Comparison of ENCODE assay signal across 15 mouse cellular contexts in genomic region chr3:102164911-102165310, GRCm38 (mm10). TPM values are rescaled to one million over a fixed set of nuclear protein-coding genes. Genes with fewer than 3 reads are reported as not detected.
DNase-seq lines count a peak whose midpoint lies in the region; ATAC-seq and TF ChIP-seq lines count a peak whose summit lies in the region.
"Had no signal": no experiment of that assay in that cellular context is flagged by ENCODE, and none has a peak within 500 bp of the region (broad histone marks: within the 10 kb centered on the region; RNA-seq: fewer than 3 reads in every experiment).

No protein-coding gene starts in this region.

- H3K4me2 ChIP-seq in liver, embryonic 11.5 days = peak overlapping the region; percentile 68
- no peak overlapping the region for H3K4me2 ChIP-seq in intestine, embryonic 16.5 days (ENCODE audit: low read depth, low read length)
- H3K4me2 ChIP-seq in kidney, embryonic 16.5 days (replicated peaks; ENCODE audit: low read depth, low read length) = no peak overlapping the region
- H3K4me2 ChIP-seq: lung, embryonic 15.5 days; midbrain, embryonic 15.5 days had no signal

- H3K4me3 ChIP-seq in bone marrow, adult 2 months (replicated peaks; ENCODE audit: control insufficient read depth, low read depth, low read length) = peak overlapping the region; percentile 75
- peak overlapping the region; percentile 65 for H3K4me3 ChIP-seq in liver, embryonic 11.5 days (ENCODE audit: low read depth, low read length)
- H3K4me3 ChIP-seq in intestine, embryonic 16.5 days (ENCODE audit: low read length) = no peak overlapping the region
- H3K4me3 ChIP-seq in kidney, embryonic 16.5 days (ENCODE audit: low read length) = no peak overlapping the region
- H3K4me3 ChIP-seq: lung, embryonic 15.5 days; midbrain, embryonic 15.5 days had no signal

- H3K9me3 ChIP-seq in liver, embryonic 11.5 days (ENCODE audit: control insufficient read depth, low read length) = no peaks in the 10 kb centered on the region
- H3K9me3 ChIP-seq in intestine, embryonic 16.5 days (ENCODE audit: control insufficient read depth, low read length) = no peaks in the 10 kb centered on the region
- no peaks in the 10 kb centered on the region for H3K9me3 ChIP-seq in kidney, embryonic 16.5 days (ENCODE audit: low read length)
- H3K9me3 ChIP-seq: lung, embryonic 15.5 days; midbrain, embryonic 15.5 days had no signal

- no peaks in the 10 kb centered on the region for H3K27me3 ChIP-seq in liver, embryonic 11.5 days (replicated peaks; ENCODE audit: control insufficient read depth, insufficient read depth, low read length)
- no peaks in the 10 kb centered on the region for H3K27me3 ChIP-seq in intestine, embryonic 16.5 days (replicated peaks; ENCODE audit: control insufficient read depth, insufficient read depth, low read length)
- no peaks in the 10 kb centered on the region for H3K27me3 ChIP-seq in kidney, embryonic 16.5 days (ENCODE audit: insufficient read depth, low read length)
- H3K27me3 ChIP-seq: lung, embryonic 15.5 days; midbrain, embryonic 15.5 days had no signal

- no peaks in the 10 kb centered on the region for H3K4me1 ChIP-seq in bone marrow, adult 2 months (ENCODE audit: control insufficient read depth, insufficient read depth, low read length)
- H3K4me1 ChIP-seq in liver, embryonic 11.5 days (replicated peaks; ENCODE audit: control insufficient read depth, insufficient read depth, low read length) = peaks cover 22% of the 10 kb centered on the region
- H3K4me1 ChIP-seq in intestine, embryonic 16.5 days (ENCODE audit: control insufficient read depth, insufficient read depth, low read length) = peaks cover 17% of the 10 kb centered on the region
- H3K4me1 ChIP-seq in kidney, embryonic 16.5 days (ENCODE audit: insufficient read depth, low read length) = peaks cover 29% of the 10 kb centered on the region

- H3K36me3 ChIP-seq in liver, embryonic 11.5 days (ENCODE audit: control insufficient read depth, insufficient read depth, low read length) = peaks cover 24% of the 10 kb centered on the region
- H3K36me3 ChIP-seq in intestine, embryonic 16.5 days (ENCODE audit: control insufficient read depth, insufficient read depth, low read length) = peaks cover 17% of the 10 kb centered on the region
- peaks cover 34% of the 10 kb centered on the region for H3K36me3 ChIP-seq in kidney, embryonic 16.5 days (ENCODE audit: insufficient read depth, low read length)
- H3K36me3 ChIP-seq: midbrain, embryonic 15.5 days had no signal

- peak; percentile 5; the same call in 1 of the 2 replicates for ATAC-seq in liver, embryonic 11.5 days (replicated peaks; ENCODE audit: low FRiP score)
- no peak for ATAC-seq in intestine, embryonic 16.5 days
- no peak for ATAC-seq in kidney, embryonic 16.5 days (ENCODE audit: low FRiP score, low TSS enrichment)
- ATAC-seq: hindbrain, embryonic 16.5 days; midbrain, embryonic 15.5 days had no signal

- no peak overlapping the region; the same call in 1 of the 2 replicates for H3K27ac ChIP-seq in bone marrow, adult 2 months (ENCODE audit: control insufficient read depth, insufficient read depth, low read depth, low read length, poor library complexity)
- H3K27ac ChIP-seq in liver, embryonic 11.5 days (ENCODE audit: low read depth, low read length) = peak overlapping the region; percentile 96
- H3K27ac ChIP-seq in intestine, embryonic 16.5 days (ENCODE audit: low read length) = no peak overlapping the region
- no peak overlapping the region for H3K27ac ChIP-seq in kidney, embryonic 16.5 days (ENCODE audit: low read length)
- H3K27ac ChIP-seq: lung, embryonic 15.5 days; midbrain, embryonic 15.5 days had no signal

- peak overlapping the region; percentile 83 for H3K9ac ChIP-seq in liver, embryonic 11.5 days (ENCODE audit: low read depth, low read length)
- H3K9ac ChIP-seq in intestine, embryonic 16.5 days (ENCODE audit: low read depth, low read length) = no peak overlapping the region
- no peak overlapping the region for H3K9ac ChIP-seq in kidney, embryonic 16.5 days (replicated peaks; ENCODE audit: low read length)
- H3K9ac ChIP-seq: lung, embryonic 15.5 days; midbrain, embryonic 15.5 days had no signal

- DNase-seq in spleen, postnatal 10 days (ENCODE audit: low spot score in 2 of 2) = peak; percentile 45 to 50
- no peak for DNase-seq in spleen, adult 18-20 months
- no peak for DNase-seq in liver, embryonic 11.5 days (ENCODE audit: low spot score)
- no peak for DNase-seq in thymus, postnatal 36 days
- DNase-seq: adrenal gland, postnatal 25 days; cerebellum, postnatal 14 days; gastrocnemius, postnatal 36 days; kidney, adult 18-20 months; kidney, postnatal 25 days had no signal

- no peak for TF ChIP-seq CTCF in bone marrow, adult 2 months (IDR thresholded peaks at IDR 0.05; ENCODE audit: control insufficient read depth, insufficient read depth, low read length)

- TF ChIP-seq POLR2A in bone marrow, adult 2 months (IDR thresholded peaks at IDR 0.05; ENCODE audit: borderline replicate concordance, control insufficient read depth, low read depth, low read length) = no peak

- WGBS in bone marrow, adult 2 months = 54% methylated on average over 4 of the region's 4 CpGs
- WGBS in liver, embryonic 11.5 days = 41% methylated on average over 4 of the region's 4 CpGs
- 72% methylated on average over 4 of the region's 4 CpGs for WGBS in intestine, embryonic 16.5 days
- WGBS in kidney, embryonic 16.5 days = 73% methylated on average over 4 of the region's 4 CpGs

RNA-seq across cellular contexts. Expression of gene Vangl1, which starts 39.6 kb away (rescaled TPM):
- polyA plus RNA-seq in bone marrow, adult 2 months (2011; ENCODE audit: insufficient read depth, insufficient read length, low replicate concordance, missing spikeins) = 13.4 and 16.1 TPM in 2 replicates
- polyA plus RNA-seq in liver, embryonic 11.5 days (2014; fragmentation: Nextera tagmentation; extraction: Ambion mirVana) = 52.9 and 59.3 TPM in 2 replicates
- 18.7 and 20.6 TPM in 2 replicates for polyA plus RNA-seq in intestine, embryonic 16.5 days (2015; fragmentation: Nextera tagmentation; extraction: Ambion mirVana)
- polyA plus RNA-seq in kidney, embryonic 16.5 days (2015; fragmentation: Nextera tagmentation; extraction: Ambion mirVana) = 21.1 and 21.7 TPM in 2 replicates

Comparison
In these comparisons a context has a peak if more than half of its experiments do, and no peak if none do; other contexts are left out.
1. DNase-seq: peak in spleen, postnatal 10 days (2 of 2); none in spleen, adult 18-20 months (0 of 2), liver, embryonic 11.5 days (single experiment) and thymus, postnatal 36 days (0 of 2).
2. H3K4me3 ChIP-seq: peak in bone marrow, adult 2 months (single experiment) and liver, embryonic 11.5 days (single experiment); none in intestine, embryonic 16.5 days (single experiment) and kidney, embryonic 16.5 days (single experiment).